ENCODE assay signal across 11 mouse cellular contexts in genomic region chr13:83656773-83657172, GRCm38 (mm10).
DNase-seq lines count a peak whose midpoint lies in the region; ATAC-seq and TF ChIP-seq lines count a peak whose summit lies in the region.
"Had no signal": no experiment of that assay in that cellular context is flagged by ENCODE, and none has a peak within 500 bp of the region (broad histone marks: within the 10 kb centered on the region; RNA-seq: fewer than 3 reads in every experiment).

No protein-coding gene starts in this region.

- H3K27ac ChIP-seq in kidney, postnatal 0 days: no peak overlapping the region
- no peak overlapping the region for H3K27ac ChIP-seq in kidney, embryonic 16.5 days (ENCODE audit: low read length)
- no peak overlapping the region for H3K27ac ChIP-seq in CH12.LX (ENCODE audit: insufficient read depth, low read depth)
- H3K27ac ChIP-seq in embryonic facial prominence, embryonic 14.5 days (replicated peaks; ENCODE audit: low read depth, low read length): no peak overlapping the region
- H3K27ac ChIP-seq in neural tube, embryonic 15.5 days (replicated peaks): no peak overlapping the region
- H3K27ac ChIP-seq: heart, embryonic 13.5 days; lung, embryonic 15.5 days had no signal

- peak; percentile 76 for DNase-seq in kidney, postnatal 0 days (ENCODE audit: low spot score)
- DNase-seq in A20 (ENCODE audit: low read depth, low spot score) (peak; percentile 43), CH12.LX (ENCODE audit: extremely low read depth) (peak; percentile 40)
- DNase-seq in embryonic facial prominence, embryonic 14.5 days (ENCODE audit: low spot score): peak; percentile 54
- no peak for DNase-seq in urinary bladder, adult 18-20 months (ENCODE audit: low spot score in 2 of 2)
- DNase-seq: adrenal gland, postnatal 25 days had no signal

- H3K4me3 ChIP-seq in kidney, postnatal 0 days (replicated peaks; ENCODE audit: low read depth, low read length): no peak overlapping the region
- no peak overlapping the region for H3K4me3 ChIP-seq in kidney, embryonic 16.5 days (ENCODE audit: low read length)
- H3K4me3 ChIP-seq in CH12.LX (replicated peaks in 1 of 3; ENCODE audit: low read depth in 2 of 3, low read length in 2 of 3, poor library complexity in 1 of 3): no peak overlapping the region
- H3K4me3 ChIP-seq in embryonic facial prominence, embryonic 14.5 days (ENCODE audit: low read depth, low read length): no peak overlapping the region
- H3K4me3 ChIP-seq in neural tube, embryonic 15.5 days (replicated peaks): no peak overlapping the region
- H3K4me3 ChIP-seq: heart, embryonic 13.5 days; lung, embryonic 15.5 days had no signal

- dilution Hi-C loops in CH12.LX (cut with MboI; ENCODE audit: extremely low pct_ligation_motif_present, extremely low pct_unique_long_range_greater_than_20kb, low sequenced_read_pairs): no loop called here

- no peaks in the 10 kb centered on the region for H3K4me1 ChIP-seq in kidney, postnatal 0 days (replicated peaks; ENCODE audit: insufficient read depth, low read length)
- H3K4me1 ChIP-seq in kidney, embryonic 16.5 days (ENCODE audit: insufficient read depth, low read length): no peaks in the 10 kb centered on the region
- H3K4me1 ChIP-seq in CH12.LX (ENCODE audit: control insufficient read depth in 1 of 2, insufficient read depth in 2 of 2): peaks cover 6 to 9% of the 10 kb centered on the region in 2 experiments; a peak in 3 of 4 replicates
- no peaks in the 10 kb centered on the region for H3K4me1 ChIP-seq in embryonic facial prominence, embryonic 14.5 days (ENCODE audit: control insufficient read depth, insufficient read depth, low read length)
- peaks cover 7% of the 10 kb centered on the region; the same call in 1 of the 2 replicates for H3K4me1 ChIP-seq in neural tube, embryonic 15.5 days
- H3K4me1 ChIP-seq: lung, embryonic 15.5 days had no signal

- no peaks in the 10 kb centered on the region; the same call in 1 of the 2 replicates for H3K79me2 ChIP-seq in CH12.LX (replicated peaks; ENCODE audit: control insufficient read depth, extremely low read depth, insufficient read depth, poor library complexity, severe bottlenecking)

- in situ Hi-C loops in CH12.LX (cut with MboI; ENCODE audit: low pct_ligation_motif_present, low pct_unique_long_range_greater_than_20kb, low sequenced_read_pairs): loop anchor here (10.0 to 25.0 kb wide), 2 partner anchors 582 to 1719 kb away; no protein-coding TSS in a partner anchor

- H3K4me2 ChIP-seq in kidney, postnatal 0 days (ENCODE audit: low read length): no peak overlapping the region
- no peak overlapping the region for H3K4me2 ChIP-seq in kidney, embryonic 16.5 days (replicated peaks; ENCODE audit: low read depth, low read length)
- H3K4me2 ChIP-seq in CH12.LX (ENCODE audit: insufficient read depth, low read depth, poor library complexity, severe bottlenecking): no peak overlapping the region
- no peak overlapping the region for H3K4me2 ChIP-seq in embryonic facial prominence, embryonic 14.5 days (ENCODE audit: low read depth, low read length)
- no peak overlapping the region for H3K4me2 ChIP-seq in neural tube, embryonic 15.5 days
- H3K4me2 ChIP-seq: heart, embryonic 13.5 days; lung, embryonic 15.5 days had no signal

- TF ChIP-seq RAD21 in CH12.LX (IDR thresholded peaks at IDR 0.05; ENCODE audit: low read depth, low read length): peak; percentile 72

- no peak overlapping the region for H3K9ac ChIP-seq in kidney, postnatal 0 days (ENCODE audit: low read depth, low read length)
- no peak overlapping the region for H3K9ac ChIP-seq in kidney, embryonic 16.5 days (replicated peaks; ENCODE audit: low read length)
- no peak overlapping the region for H3K9ac ChIP-seq in CH12.LX (ENCODE audit: insufficient read depth, low read depth)
- H3K9ac ChIP-seq in embryonic facial prominence, embryonic 14.5 days (ENCODE audit: low read depth, low read length): no peak overlapping the region
- no peak overlapping the region for H3K9ac ChIP-seq in neural tube, embryonic 15.5 days (replicated peaks)
- H3K9ac ChIP-seq: heart, embryonic 13.5 days; lung, embryonic 15.5 days had no signal

- no peaks in the 10 kb centered on the region for H3K36me3 ChIP-seq in kidney, postnatal 0 days (ENCODE audit: insufficient read depth, low read length)
- H3K36me3 ChIP-seq in kidney, embryonic 16.5 days (ENCODE audit: insufficient read depth, low read length): no peaks in the 10 kb centered on the region
- peaks cover 42 to 91% of the 10 kb centered on the region in 2 experiments for H3K36me3 ChIP-seq in CH12.LX (replicated peaks in 1 of 2; ENCODE audit: control insufficient read depth in 1 of 2, insufficient read depth in 1 of 2, low read length in 1 of 2)
- H3K36me3 ChIP-seq in embryonic facial prominence, embryonic 14.5 days (ENCODE audit: control insufficient read depth, insufficient read depth, low read length): peaks cover 5% of the 10 kb centered on the region; the same call in 1 of the 2 replicates
- no peaks in the 10 kb centered on the region for H3K36me3 ChIP-seq in neural tube, embryonic 15.5 days
- H3K36me3 ChIP-seq: lung, embryonic 15.5 days had no signal

- no peak for TF ChIP-seq EP300 in CH12.LX (IDR thresholded peaks at IDR 0.05; ENCODE audit: low read length)

- TF ChIP-seq CTCF in kidney, postnatal 0 days (IDR thresholded peaks at IDR 0.05; ENCODE audit: low read depth): peak; percentile 76
- no peak for TF ChIP-seq CTCF in CH12.LX (conservative IDR thresholded peaks at IDR 0.05 in 1 of 2, IDR thresholded peaks at IDR 0.05 in 1 of 2; ENCODE audit: low read depth in 2 of 2, low read length in 2 of 2)

- no peaks in the 10 kb centered on the region for H3K27me3 ChIP-seq in kidney, postnatal 0 days (ENCODE audit: insufficient read depth, low read length)
- no peaks in the 10 kb centered on the region for H3K27me3 ChIP-seq in kidney, embryonic 16.5 days (ENCODE audit: insufficient read depth, low read length)
- H3K27me3 ChIP-seq in CH12.LX (replicated peaks): no peaks in the 10 kb centered on the region
- H3K27me3 ChIP-seq in embryonic facial prominence, embryonic 14.5 days (replicated peaks; ENCODE audit: control insufficient read depth, insufficient read depth, low read length): no peaks in the 10 kb centered on the region
- H3K27me3 ChIP-seq in neural tube, embryonic 15.5 days (replicated peaks): no peaks in the 10 kb centered on the region
- H3K27me3 ChIP-seq: heart, embryonic 13.5 days; lung, embryonic 15.5 days had no signal

- no peaks in the 10 kb centered on the region for H3K9me3 ChIP-seq in kidney, postnatal 0 days (replicated peaks; ENCODE audit: low read length)
- no peaks in the 10 kb centered on the region for H3K9me3 ChIP-seq in kidney, embryonic 16.5 days (ENCODE audit: low read length)
- no peaks in the 10 kb centered on the region for H3K9me3 ChIP-seq in CH12.LX (replicated peaks; ENCODE audit: low read length)
- no peaks in the 10 kb centered on the region for H3K9me3 ChIP-seq in embryonic facial prominence, embryonic 14.5 days (ENCODE audit: control insufficient read depth, low read length)
- H3K9me3 ChIP-seq in neural tube, embryonic 15.5 days (replicated peaks): no peaks in the 10 kb centered on the region
- H3K9me3 ChIP-seq: heart, embryonic 13.5 days; lung, embryonic 15.5 days had no signal

- 72% methylated on average over 4 of the region's 4 CpGs for WGBS in kidney, postnatal 0 days
- WGBS in kidney, embryonic 16.5 days: 75% methylated on average over 4 of the region's 4 CpGs
- WGBS in embryonic facial prominence, embryonic 14.5 days: 68% methylated on average over 4 of the region's 4 CpGs
- 70% methylated on average over 4 of the region's 4 CpGs for WGBS in neural tube, embryonic 15.5 days

- no peak for ATAC-seq in kidney, postnatal 0 days (replicated peaks; ENCODE audit: low FRiP score, low read depth)
- no peak for ATAC-seq in kidney, embryonic 16.5 days (ENCODE audit: low FRiP score, low TSS enrichment)
- ATAC-seq in embryonic facial prominence, embryonic 14.5 days (ENCODE audit: low read depth): no peak
- no peak for ATAC-seq in erythroid progenitor cell, adult 5-6 weeks (replicated peaks; ENCODE audit: low FRiP score, poor library complexity, severe bottlenecking)
- no peak for ATAC-seq in neural tube, embryonic 15.5 days (ENCODE audit: low FRiP score)

- no peak for TF ChIP-seq POLR2A in CH12.LX (IDR thresholded peaks at IDR 0.05; ENCODE audit: low read depth, low read length)

TF ChIP-seq in CH12.LX, 34 proteins besides CTCF, POLR2A, EP300 and RAD21:
- TF ChIP-seq ZMIZ1 (IDR thresholded peaks at IDR 0.05; ENCODE audit: low read depth, low read length): no peak
- TF ChIP-seq MAX (IDR thresholded peaks at IDR 0.05; ENCODE audit: low read length): no peak
- no peak for TF ChIP-seq SIN3A (IDR thresholded peaks at IDR 0.05; ENCODE audit: low read length)
- TF ChIP-seq PAX5 (IDR thresholded peaks at IDR 0.05; ENCODE audit: low read length): no peak
- no peak for TF ChIP-seq JUN (IDR thresholded peaks at IDR 0.05; ENCODE audit: insufficient read depth, low read depth, low read length)
- no peak for TF ChIP-seq SMC3 (IDR thresholded peaks at IDR 0.05; ENCODE audit: low read depth, low read length)
- TF ChIP-seq ETS1 (conservative IDR thresholded peaks at IDR 0.05; ENCODE audit: low read depth, low read length): no peak
- TF ChIP-seq NELFE (IDR thresholded peaks at IDR 0.05; ENCODE audit: low read depth, low read length): no peak
- no peak for TF ChIP-seq MAZ (IDR thresholded peaks at IDR 0.05; ENCODE audit: low read depth, low read length)

Comparison
In these comparisons a context has a peak if more than half of its experiments do, and no peak if none do; other contexts are left out.
1. DNase-seq: peak in kidney, postnatal 0 days (single experiment), A20 (single experiment), CH12.LX (single experiment) and embryonic facial prominence, embryonic 14.5 days (single experiment); none in urinary bladder, adult 18-20 months (0 of 2).